ENCODE assay signal across 14 mouse cellular contexts in genomic region chr2:136107597-136107996, GRCm38 (mm10). TPM values are rescaled to one million over a fixed set of nuclear protein-coding genes. Genes with fewer than 3 reads are reported as not detected.
A peak's percentile ranks its signal among the peaks of the same experiment; 100 is the strongest.
DNase-seq lines count a peak whose midpoint lies in the region; ATAC-seq and TF ChIP-seq lines count a peak whose summit lies in the region.
"Had no signal": no experiment of that assay in that cellular context is flagged by ENCODE, and none has a peak within 500 bp of the region (broad histone marks: within the 10 kb centered on the region; RNA-seq: fewer than 3 reads in every experiment).

No protein-coding gene starts in this region.

- H3K27ac ChIP-seq in left cerebral cortex, adult 2 months, result peak overlapping the region; percentile 76
- peak overlapping the region; percentile 88 for H3K27ac ChIP-seq in forebrain, postnatal 0 days (ENCODE audit: low read depth, low read length)
- peak overlapping the region; percentile 88 for H3K27ac ChIP-seq in midbrain, embryonic 12.5 days (replicated peaks)
- H3K27ac ChIP-seq: embryonic facial prominence, embryonic 12.5 days had no signal

- no peak overlapping the region for H3K9ac ChIP-seq in forebrain, postnatal 0 days
- no peak overlapping the region for H3K9ac ChIP-seq in midbrain, embryonic 12.5 days (replicated peaks)
- H3K9ac ChIP-seq: embryonic facial prominence, embryonic 12.5 days had no signal

- H3K4me1 ChIP-seq in forebrain, postnatal 0 days (ENCODE audit: insufficient read depth), result peaks cover 12% of the 10 kb centered on the region
- peaks cover 26% of the 10 kb centered on the region for H3K4me1 ChIP-seq in midbrain, embryonic 12.5 days

- H3K9me3 ChIP-seq in forebrain, postnatal 0 days (ENCODE audit: low read length), result no peaks in the 10 kb centered on the region
- no peaks in the 10 kb centered on the region for H3K9me3 ChIP-seq in midbrain, embryonic 12.5 days
- H3K9me3 ChIP-seq: embryonic facial prominence, embryonic 12.5 days had no signal

- ATAC-seq in forebrain, postnatal 0 days, result no peak; the same call in 1 of the 2 replicates
- ATAC-seq in midbrain, embryonic 12.5 days (ENCODE audit: low FRiP score, low read depth), result peak; percentile 55

- no peak for TF ChIP-seq CTCF in left cerebral cortex, adult 2 months (IDR thresholded peaks at IDR 0.05)
- no peak for TF ChIP-seq CTCF in forebrain, postnatal 0 days (IDR thresholded peaks at IDR 0.05; ENCODE audit: low read depth)

- H3K4me3 ChIP-seq in left cerebral cortex, adult 2 months, result no peak overlapping the region
- H3K4me3 ChIP-seq in forebrain, postnatal 0 days (ENCODE audit: low read depth, low read length), result no peak overlapping the region
- H3K4me3 ChIP-seq in midbrain, embryonic 12.5 days, result no peak overlapping the region
- H3K4me3 ChIP-seq: embryonic facial prominence, embryonic 12.5 days had no signal

- H3K27me3 ChIP-seq in forebrain, postnatal 0 days (ENCODE audit: insufficient read depth, low read length), result no peaks in the 10 kb centered on the region
- no peaks in the 10 kb centered on the region for H3K27me3 ChIP-seq in midbrain, embryonic 12.5 days
- H3K27me3 ChIP-seq: embryonic facial prominence, embryonic 12.5 days had no signal

- intact Hi-C loops in left cerebral cortex, adult 2 months (cut with DNase I), result no loop called here
- intact Hi-C loops in left cerebral cortex, postnatal 10 days (cut with DNase I), result loop anchor here (10.0 kb wide), 1 partner anchor 103 kb away; no protein-coding TSS in a partner anchor

- no peak for DNase-seq in left cerebral cortex, adult 2 months (ENCODE audit: extremely low spot score in 1 of 2, low spot score in 2 of 2)
- no peak for DNase-seq in left cerebral cortex, postnatal 10 days (ENCODE audit: extremely low spot score in 1 of 2, low spot score in 2 of 2)
- peak; percentile 36 for DNase-seq in forebrain, postnatal 0 days
- no peak for DNase-seq in natural killer cell, adult 2 months (ENCODE audit: low spot score in 2 of 2)
- no peak for DNase-seq in thymus, postnatal 25 days
- DNase-seq in urinary bladder, adult 2 months (ENCODE audit: low spot score), result no peak
- DNase-seq in thymus, adult 18-20 months, result no peak
- DNase-seq: kidney, postnatal 14 days; thymus, postnatal 4 days had no signal

- no peak overlapping the region for H3K4me2 ChIP-seq in forebrain, postnatal 0 days (ENCODE audit: low read depth)
- peak overlapping the region; percentile 25 for H3K4me2 ChIP-seq in midbrain, embryonic 12.5 days (replicated peaks)
- H3K4me2 ChIP-seq: embryonic facial prominence, embryonic 12.5 days had no signal

- H3K36me3 ChIP-seq in forebrain, postnatal 0 days (ENCODE audit: insufficient read depth), result no peaks in the 10 kb centered on the region
- no peaks in the 10 kb centered on the region for H3K36me3 ChIP-seq in midbrain, embryonic 12.5 days
- H3K36me3 ChIP-seq: embryonic facial prominence, embryonic 12.5 days had no signal

RNA-seq across cellular contexts. Expression of gene Lamp5, which starts 55.6 kb away (rescaled TPM):
- 100 to 1,000 TPM; 260 to 278 TPM for total RNA-seq in left cerebral cortex, adult 2 months (2021)
- 10 to 100 TPM; 69.8 to 79.4 TPM for total RNA-seq in left cerebral cortex, postnatal 10 days (2021)
- total RNA-seq in forebrain, postnatal 0 days (2014; rRNA removed), result 1.5 and 2.6 TPM in 2 replicates
- 4.6 and 5.3 TPM in 2 replicates for polyA plus RNA-seq in forebrain, postnatal 0 days (2015; fragmentation: Nextera tagmentation; extraction: Ambion mirVana)
- 4.5 and 4.6 TPM in 2 replicates for polyA plus RNA-seq in midbrain, embryonic 12.5 days (2016; fragmentation: Nextera tagmentation; extraction: Ambion mirVana)
- not detected in 2 replicates for polyA plus RNA-seq in urinary bladder, adult 2 months (2012; rRNA removed)
- total RNA-seq: adrenal gland, adult 18-20 months; heart, adult 8-10 months; MEL had no signal

Comparison
In these comparisons a context has a peak if more than half of its experiments do, and no peak if none do; other contexts are left out.
1. RNA of gene Lamp5, which starts 55.6 kb away (total RNA-seq): 260 to 278 TPM in left cerebral cortex, adult 2 months and 69.8 to 79.4 TPM in left cerebral cortex, postnatal 10 days; 1.5 to 2.6 TPM in forebrain, postnatal 0 days; every median in the first group is over 10 times any median in the second.
2. Peak in every context shown above with its lines, with median percentiles within 50 percentile points of each other: H3K27ac ChIP-seq.